Mouse (Mus musculus) limb, embryonic 11.5 days (tissue): ENCODE measurements at regions not wholly inside any gene's neighbourhood (a gene's known extent, or its start where the extent isn't known, plus 50 kb on each side); places are given as distances from the start of the nearest gene placed in this dataset.

ENCODE experiments used
- ATAC-seq: fragments of 200-750 bp; cut with Nextera tagmentation; 2 replicates; pipeline ENCODE4 v1.8.0; 2017; ENCODE audit warnings: low read depth; ENCODE audit not compliant: insufficient number of reproducible peaks, low FRiP score, low TSS enrichment
- DNase-seq: peaks from one replicate; pipeline ENCODE4 v3.0.0-alpha.2; 2015; ENCODE audit warnings: low spot score
- H3K27ac ChIP-seq: fragments of 300-500 bp; sonication (generic); replicated peaks from 2 replicates; pipeline ENCODE4 v1.5.1; 2014; ENCODE audit warnings: low read depth, mild to moderate bottlenecking, low read length
- H3K27me3 ChIP-seq: fragments of 300-500 bp; sonication (generic); 2 replicates; pipeline ENCODE4 v1.6.1; 2014; ENCODE audit warnings: mild to moderate bottlenecking, low read length, mixed read lengths; ENCODE audit not compliant: control insufficient read depth, insufficient read depth
- H3K36me3 ChIP-seq: fragments of 300-500 bp; sonication (generic); 2 replicates; pipeline ENCODE4 v1.6.1; 2014; ENCODE audit warnings: mild to moderate bottlenecking, low read length, moderate library complexity, mixed read lengths; ENCODE audit not compliant: control insufficient read depth, insufficient read depth
- H3K4me1 ChIP-seq: fragments of 300-500 bp; sonication (generic); 2 replicates; pipeline ENCODE4 v1.6.1; 2014; ENCODE audit warnings: low read length, mixed read lengths; ENCODE audit not compliant: control insufficient read depth, insufficient read depth
- H3K4me2 ChIP-seq: fragments of 300-500 bp; sonication (generic); 2 replicates; pipeline ENCODE4 v1.6.1; 2014; ENCODE audit warnings: low read depth, mild to moderate bottlenecking, moderate library complexity; ENCODE audit not compliant: severe bottlenecking
- H3K4me3 ChIP-seq: fragments of 300-500 bp; sonication (generic); 2 replicates; pipeline ENCODE4 v1.5.1; 2014; ENCODE audit warnings: low read depth, low read length
- H3K9ac ChIP-seq: fragments of 300-500 bp; sonication (generic); 2 replicates; pipeline ENCODE4 v1.6.1; 2014; ENCODE audit warnings: mild to moderate bottlenecking, low read length
- H3K9me3 ChIP-seq: fragments of 300-500 bp; sonication (generic); 2 replicates; pipeline ENCODE4 v1.6.1; 2016; ENCODE audit warnings: low read length; ENCODE audit not compliant: control insufficient read depth
- WGBS: fragments of 180-500 bp; shearing (Covaris S2); extraction: QIAGEN DNeasy Blood & Tissue Kit; methylation state at CpG from one replicate; pipeline ENCODE4 v1.1.7; 2014; 5-methylcytosine and 5-hydroxymethylcytosine counted together

DNA sequence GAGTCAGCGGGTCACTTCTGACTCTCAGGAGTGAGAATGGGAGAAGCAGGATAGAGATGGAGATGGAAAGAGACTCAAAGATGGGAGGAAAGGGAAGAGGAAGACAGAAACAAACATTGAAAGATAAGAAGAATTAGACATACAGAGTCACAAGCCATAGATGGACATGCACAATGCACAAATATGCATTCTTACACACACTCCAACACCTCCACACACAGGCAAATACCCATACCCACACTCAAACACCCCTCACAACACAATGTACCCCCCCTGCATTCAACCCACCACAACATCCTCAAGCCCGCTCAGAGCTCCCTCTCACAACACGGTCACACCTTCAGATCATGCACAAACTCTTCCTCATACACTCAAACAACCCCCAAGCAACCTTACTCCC, 251.4 kb upstream of the Wscd1 start:
- WGBS, result 94% methylated on average over 3 of the region's 3 CpGs
- ATAC-seq, result no peak

DNA sequence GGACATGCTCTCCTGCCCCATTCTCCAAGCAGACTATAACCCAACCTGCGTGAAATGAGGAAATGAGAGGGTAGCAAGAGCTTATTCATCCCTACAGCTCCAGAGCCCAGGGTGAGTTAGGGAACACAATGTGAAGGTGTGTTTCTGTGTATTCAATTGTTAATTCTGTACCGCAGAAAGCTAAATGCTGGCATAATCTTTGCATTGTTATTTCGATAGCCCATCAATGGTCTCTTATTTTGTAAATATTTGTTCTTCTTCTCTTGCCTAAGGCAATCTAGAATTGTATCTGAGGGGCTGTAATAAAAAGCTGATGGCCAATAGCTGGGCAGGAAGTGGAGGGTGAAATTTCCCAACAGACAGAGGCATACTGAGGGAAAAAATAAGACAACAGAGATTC, 247.6 kb upstream of the Wscd1 start:
- ATAC-seq (no peak), DNase-seq (no peak)
- Histone ChIP-seq H3K4me2 (no peak overlapping the region), H3K27me3 (no peaks in the 10 kb centered on the region), H3K36me3 (no peaks in the 10 kb centered on the region), H3K4me3 (no peak overlapping the region), H3K4me1 (no peaks in the 10 kb centered on the region), H3K9ac (no peak overlapping the region), H3K9me3 (no peaks in the 10 kb centered on the region), H3K27ac (no peak overlapping the region)
- WGBS, result 79% methylated on average over 3 of the region's 3 CpGs

More for the DNA sequence above, 251.4 kb upstream of the Wscd1 start:
- Histone ChIP-seq H3K9ac (no peak overlapping the region), H3K4me3 (no peak overlapping the region), H3K36me3 (no peaks in the 10 kb centered on the region), H3K4me2 (no peak overlapping the region), H3K27me3 (no peaks in the 10 kb centered on the region), H3K27ac (no peak overlapping the region), H3K9me3 (no peaks in the 10 kb centered on the region), H3K4me1 (no peaks in the 10 kb centered on the region)
- DNase-seq, result no peak

DNA sequence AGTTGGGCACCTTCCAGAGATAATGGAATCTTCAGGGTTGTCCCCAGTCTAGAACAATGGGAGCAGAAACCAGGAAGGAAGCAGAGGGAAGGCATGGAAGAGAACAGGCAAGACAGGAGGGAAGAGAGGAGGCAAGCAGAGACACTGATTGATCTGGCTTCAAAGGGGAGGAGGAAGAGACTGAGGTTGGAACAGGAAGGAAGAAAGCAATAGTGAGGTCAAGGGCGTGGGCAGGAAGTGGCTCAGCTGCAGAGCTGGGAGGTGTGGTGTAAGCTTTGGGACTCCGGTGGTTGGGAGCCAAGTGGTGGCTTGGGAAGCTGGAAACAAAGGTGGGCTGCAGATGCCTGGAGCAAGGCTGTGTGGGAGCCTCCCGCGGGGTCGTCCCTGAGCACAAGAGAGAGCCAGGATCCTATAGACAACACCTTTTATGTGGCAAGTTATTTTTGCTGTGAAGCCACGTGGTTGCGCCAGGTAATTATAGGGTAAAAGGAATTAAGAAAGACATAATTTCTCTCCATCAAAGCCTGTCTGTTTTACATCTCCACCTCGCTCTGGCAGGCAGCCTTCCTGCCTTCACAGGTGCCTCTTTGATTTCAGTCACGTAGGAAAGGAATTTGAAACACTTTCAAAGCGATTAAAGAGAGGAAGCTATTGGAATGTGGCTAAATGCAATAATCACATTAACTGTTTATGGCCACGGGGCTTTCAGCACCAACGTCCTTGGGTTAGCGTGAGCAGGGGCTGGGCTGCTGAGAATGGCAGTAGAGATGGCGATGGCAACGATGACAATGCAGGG, 237.3 kb upstream of the Wscd1 start:
- H3K4me2 ChIP-seq, result no peak overlapping the region
- 44% methylated on average over 15 of the region's 15 CpGs for WGBS
- H3K4me3 ChIP-seq, result no peak overlapping the region
- H3K27me3 ChIP-seq, result no peaks in the 10 kb centered on the region
- ATAC-seq (no peak), DNase-seq (no peak)
- no peaks in the 10 kb centered on the region for H3K9me3 ChIP-seq
- 0 out of 2 replicates have a peak, but pooled peaks cover 3% of the 10 kb centered on the region for H3K4me1 ChIP-seq
- no peaks in the 10 kb centered on the region for H3K36me3 ChIP-seq
- H3K27ac ChIP-seq, result no peak overlapping the region
- H3K9ac ChIP-seq, result no peak overlapping the region; the same call in 1 of the 2 replicates

DNA sequence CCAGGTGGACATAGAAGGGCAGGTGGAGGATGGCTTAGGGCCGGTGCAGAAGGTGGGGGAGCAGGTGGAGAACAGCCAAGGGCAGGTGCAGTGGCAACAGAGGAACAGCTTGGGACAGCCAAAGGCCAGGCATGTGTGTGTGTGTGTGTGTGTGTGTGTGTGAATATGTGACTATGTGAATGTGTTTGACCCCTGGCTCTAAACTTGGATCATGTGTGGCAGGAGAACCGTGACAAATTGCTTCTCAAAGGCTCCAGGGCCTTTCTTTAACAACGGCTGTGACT, 236.7 kb upstream of the Wscd1 start:
- H3K9me3 ChIP-seq, result no peaks in the 10 kb centered on the region
- H3K4me2 ChIP-seq, result no peak overlapping the region
- H3K9ac ChIP-seq, result no peak overlapping the region; the same call in 1 of the 2 replicates
- no peaks in the 10 kb centered on the region for H3K27me3 ChIP-seq
- no peak for ATAC-seq
- 0 out of 2 replicates have a peak, but pooled peaks cover 3% of the 10 kb centered on the region for H3K4me1 ChIP-seq
- DNase-seq, result no peak
- WGBS, result 64% methylated on average over 3 of the region's 3 CpGs
- no peak overlapping the region for H3K4me3 ChIP-seq
- no peaks in the 10 kb centered on the region for H3K36me3 ChIP-seq
- H3K27ac ChIP-seq, result no peak overlapping the region

DNA sequence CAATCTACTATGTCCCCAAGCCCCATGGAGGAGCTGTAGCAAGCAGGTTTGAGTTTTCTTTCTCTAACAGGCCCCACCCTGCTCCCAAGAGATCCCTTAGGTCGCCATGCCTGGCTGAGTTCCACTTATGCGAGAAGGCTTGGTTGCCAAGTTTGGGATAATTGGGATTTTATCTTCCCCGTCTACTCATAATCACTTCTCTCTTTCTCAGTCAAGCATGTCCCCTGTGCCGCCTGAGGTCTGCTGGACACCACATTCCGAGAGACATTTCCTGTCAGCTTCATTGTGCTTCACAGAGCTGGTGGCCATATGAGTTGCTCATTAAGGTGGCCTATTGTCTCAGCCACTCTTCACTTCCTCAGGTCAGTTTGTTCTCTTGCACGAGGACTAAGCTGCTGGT, 234.5 kb upstream of the Wscd1 start:
- no peak for ATAC-seq
- Histone ChIP-seq H3K4me1 (0 out of 2 replicates have a peak, but pooled peaks cover 3% of the 10 kb centered on the region), H3K4me2 (no peak overlapping the region), H3K9me3 (no peaks in the 10 kb centered on the region), H3K4me3 (no peak overlapping the region), H3K27me3 (no peaks in the 10 kb centered on the region), H3K36me3 (no peaks in the 10 kb centered on the region), H3K9ac (no peak overlapping the region), H3K27ac (no peak overlapping the region)
- DNase-seq, result no peak
- 74% methylated on average over 6 of the region's 6 CpGs for WGBS

DNA sequence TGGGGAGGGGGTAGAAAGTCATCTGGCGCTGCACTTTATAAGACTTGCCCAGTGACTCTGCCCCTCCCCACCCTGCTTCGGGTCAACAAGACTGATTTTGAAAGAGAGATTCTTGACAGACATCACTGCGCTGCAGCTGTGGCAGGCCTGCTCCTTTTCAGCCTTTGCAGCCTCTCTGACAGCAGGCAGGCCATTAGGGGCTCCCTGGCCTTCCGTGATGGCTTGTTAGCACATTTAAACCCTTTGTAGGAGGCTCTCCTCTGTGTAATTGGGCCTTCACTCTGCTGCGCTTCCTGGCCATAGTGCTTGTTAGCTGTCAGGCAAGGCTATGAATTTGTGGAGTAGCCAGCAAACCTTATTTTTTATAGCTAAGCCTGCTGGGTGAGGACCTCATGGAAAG, 232.3 kb upstream of the Wscd1 start:
- Histone ChIP-seq H3K36me3 (no peaks in the 10 kb centered on the region), H3K4me3 (no peak overlapping the region), H3K9me3 (no peaks in the 10 kb centered on the region), H3K4me1 (0 out of 2 replicates have a peak, but pooled peaks cover 3% of the 10 kb centered on the region), H3K4me2 (no peak overlapping the region), H3K27me3 (no peaks in the 10 kb centered on the region), H3K9ac (no peak overlapping the region), H3K27ac (no peak overlapping the region)
- ATAC-seq (no peak), DNase-seq (peak; percentile 56)
- WGBS, result 14% methylated on average over 5 of the region's 5 CpGs

DNA sequence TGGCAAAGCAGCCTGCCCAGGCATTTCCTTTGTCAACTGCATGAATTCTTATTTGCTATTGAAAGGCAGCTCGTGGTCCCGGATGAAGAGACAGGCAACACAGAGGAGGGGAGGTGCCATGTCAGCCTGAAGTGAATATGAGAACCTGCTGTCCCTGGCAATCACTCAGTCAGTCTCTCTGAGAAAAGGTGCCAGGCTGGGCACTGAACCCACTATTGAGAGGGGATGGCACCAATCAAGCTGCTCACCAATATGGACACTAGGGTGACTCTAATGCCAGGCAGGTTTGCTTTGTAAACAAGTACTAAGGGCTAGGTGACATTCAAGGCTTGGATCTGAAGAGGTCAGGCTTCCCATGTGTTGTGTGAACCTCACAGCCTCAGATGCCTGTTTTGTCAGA, 222.0 kb upstream of the Wscd1 start:
- no peak for ATAC-seq
- Histone ChIP-seq H3K4me1 (no peaks in the 10 kb centered on the region), H3K27me3 (no peaks in the 10 kb centered on the region), H3K4me2 (no peak overlapping the region), H3K9me3 (no peaks in the 10 kb centered on the region), H3K27ac (no peak overlapping the region), H3K36me3 (no peaks in the 10 kb centered on the region), H3K4me3 (no peak overlapping the region), H3K9ac (no peak overlapping the region)
- 90% methylated on average over 2 of the region's 2 CpGs for WGBS
- DNase-seq, result no peak

DNA sequence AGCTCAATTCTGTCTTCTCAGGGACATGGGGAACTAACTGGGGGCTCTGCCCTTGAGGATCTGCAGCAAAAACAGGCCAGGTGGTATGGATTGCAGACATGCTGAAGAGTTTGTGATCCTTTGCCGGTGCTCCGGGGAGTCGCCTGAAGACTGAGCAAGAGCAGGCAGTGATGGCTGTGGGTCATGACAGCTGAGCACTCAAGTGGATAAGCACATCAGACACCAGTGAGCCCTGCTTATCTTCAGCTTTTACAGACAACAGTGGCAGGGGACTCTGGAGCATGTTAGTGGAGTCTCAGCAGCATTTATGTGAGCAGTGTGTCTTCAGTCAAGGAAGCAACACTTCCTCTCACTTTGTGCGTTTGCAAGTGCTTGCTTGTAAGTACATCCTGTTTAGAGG, 221.1 kb upstream of the Wscd1 start:
- no peaks in the 10 kb centered on the region for H3K27me3 ChIP-seq
- ATAC-seq (no peak), DNase-seq (no peak)
- 82% methylated on average over 4 of the region's 4 CpGs for WGBS
- H3K4me2 ChIP-seq, result no peak overlapping the region
- no peaks in the 10 kb centered on the region for H3K9me3 ChIP-seq
- no peak overlapping the region for H3K27ac ChIP-seq
- no peaks in the 10 kb centered on the region for H3K36me3 ChIP-seq
- no peak overlapping the region for H3K4me3 ChIP-seq
- H3K4me1 ChIP-seq, result no peaks in the 10 kb centered on the region
- no peak overlapping the region for H3K9ac ChIP-seq
